Comparison of ENCODE assay signal across 30 mouse cellular contexts in genomic region chr6:140782524-140782923, GRCm38 (mm10). TPM values are rescaled to one million over a fixed set of nuclear protein-coding genes. Genes with fewer than 3 reads are reported as not detected.
DNase-seq lines count a peak whose midpoint lies in the region; ATAC-seq lines count a peak whose summit lies in the region.
"Had no signal": no experiment of that assay in that cellular context is flagged by ENCODE, and none has a peak within 500 bp of the region (broad histone marks: within the 10 kb centered on the region; RNA-seq: fewer than 3 reads in every experiment).

No protein-coding gene starts in this region.

- ATAC-seq in heart, embryonic 14.5 days (ENCODE audit: insufficient number of reproducible peaks, insufficient read depth, low FRiP score, low read depth), result peak; percentile 54; the same call in 1 of the 2 replicates
- ATAC-seq in liver, embryonic 11.5 days (replicated peaks; ENCODE audit: low FRiP score), result 0 out of 2 replicates have a peak, but pooled peaks have one; percentile 36
- 0 out of 2 replicates have a peak, but pooled peaks have one; percentile 15 for ATAC-seq in embryonic facial prominence, embryonic 12.5 days (ENCODE audit: insufficient number of reproducible peaks, insufficient read depth, low FRiP score, low TSS enrichment)
- peak; percentile 65; the same call in 1 of the 2 replicates for ATAC-seq in midbrain, embryonic 13.5 days
- ATAC-seq: CD4-positive, CD25-positive, alpha-beta regulatory T cell, adult 4 months; intestine, postnatal 0 days; liver, embryonic 12.5 days had no signal

- H3K4me3 ChIP-seq in heart, embryonic 14.5 days (ENCODE audit: control insufficient read depth in 1 of 2, insufficient read depth in 1 of 2, low read depth in 1 of 2, low read length in 2 of 2), result no peak overlapping the region
- H3K4me3 ChIP-seq in liver, embryonic 11.5 days (ENCODE audit: low read depth, low read length), result no peak overlapping the region
- H3K4me3 ChIP-seq in embryonic facial prominence, embryonic 12.5 days, result no peak overlapping the region
- no peak overlapping the region for H3K4me3 ChIP-seq in midbrain, embryonic 13.5 days (replicated peaks)
- H3K4me3 ChIP-seq: erythroblast, embryonic 14.5 days; forebrain, embryonic 12.5 days; gastrocnemius, adult 2 months; left cerebral cortex, adult 2 months; liver, embryonic 12.5 days; myocyte; neural tube, embryonic 13.5 days had no signal

- H3K9ac ChIP-seq in heart, embryonic 14.5 days (ENCODE audit: low read length), result no peak overlapping the region
- H3K9ac ChIP-seq in liver, embryonic 11.5 days (ENCODE audit: low read depth, low read length), result no peak overlapping the region
- H3K9ac ChIP-seq in embryonic facial prominence, embryonic 12.5 days, result no peak overlapping the region
- H3K9ac ChIP-seq in midbrain, embryonic 13.5 days (replicated peaks), result no peak overlapping the region
- H3K9ac ChIP-seq: forebrain, embryonic 12.5 days; liver, embryonic 12.5 days; neural tube, embryonic 13.5 days had no signal

- H3K4me2 ChIP-seq in heart, embryonic 14.5 days (ENCODE audit: low read length), result no peak overlapping the region
- H3K4me2 ChIP-seq in liver, embryonic 11.5 days, result no peak overlapping the region
- no peak overlapping the region for H3K4me2 ChIP-seq in embryonic facial prominence, embryonic 12.5 days (replicated peaks)
- H3K4me2 ChIP-seq in midbrain, embryonic 13.5 days (replicated peaks), result no peak overlapping the region
- H3K4me2 ChIP-seq: forebrain, embryonic 12.5 days; liver, embryonic 12.5 days; neural tube, embryonic 13.5 days had no signal

- H3K36me3 ChIP-seq in heart, embryonic 14.5 days (ENCODE audit: control insufficient read depth, insufficient read depth, low read length), result no peaks in the 10 kb centered on the region
- no peaks in the 10 kb centered on the region for H3K36me3 ChIP-seq in liver, embryonic 11.5 days (ENCODE audit: control insufficient read depth, insufficient read depth, low read length)
- no peaks in the 10 kb centered on the region for H3K36me3 ChIP-seq in embryonic facial prominence, embryonic 12.5 days
- no peaks in the 10 kb centered on the region for H3K36me3 ChIP-seq in midbrain, embryonic 13.5 days
- H3K36me3 ChIP-seq: forebrain, embryonic 12.5 days; liver, embryonic 12.5 days; neural tube, embryonic 13.5 days had no signal

- H3K4me1 ChIP-seq in heart, embryonic 14.5 days (ENCODE audit: control insufficient read depth in 2 of 2, insufficient read depth in 2 of 2, low read length in 2 of 2), result no peaks in the 10 kb centered on the region
- H3K4me1 ChIP-seq in liver, embryonic 11.5 days (replicated peaks; ENCODE audit: control insufficient read depth, insufficient read depth, low read length), result no peaks in the 10 kb centered on the region
- peaks cover 6% of the 10 kb centered on the region; the same call in 1 of the 2 replicates for H3K4me1 ChIP-seq in embryonic facial prominence, embryonic 12.5 days
- no peaks in the 10 kb centered on the region for H3K4me1 ChIP-seq in midbrain, embryonic 13.5 days (replicated peaks)
- H3K4me1 ChIP-seq: forebrain, embryonic 12.5 days; liver, embryonic 12.5 days; neural tube, embryonic 13.5 days had no signal

- H3K9me3 ChIP-seq in heart, embryonic 14.5 days (ENCODE audit: control insufficient read depth, low read length), result no peaks in the 10 kb centered on the region
- no peaks in the 10 kb centered on the region for H3K9me3 ChIP-seq in liver, embryonic 11.5 days (ENCODE audit: control insufficient read depth, low read length)
- H3K9me3 ChIP-seq in embryonic facial prominence, embryonic 12.5 days, result no peaks in the 10 kb centered on the region
- H3K9me3 ChIP-seq in midbrain, embryonic 13.5 days, result no peaks in the 10 kb centered on the region
- H3K9me3 ChIP-seq: forebrain, embryonic 12.5 days; liver, embryonic 12.5 days; neural tube, embryonic 13.5 days had no signal

- 85% methylated on average over 6 of the region's 6 CpGs for WGBS in heart, embryonic 14.5 days
- whole genome bisulfite sequencing in liver, embryonic 11.5 days, result 92% methylated on average over 6 of the region's 6 CpGs
- WGBS in embryonic facial prominence, embryonic 12.5 days, result 96% methylated on average over 6 of the region's 6 CpGs
- 95% methylated on average over 6 of the region's 6 CpGs for WGBS in midbrain, embryonic 13.5 days

- H3K27ac ChIP-seq in heart, embryonic 14.5 days (replicated peaks in 1 of 2; ENCODE audit: control insufficient read depth in 1 of 2, insufficient read depth in 1 of 2, low read depth in 2 of 2, low read length in 2 of 2), result no peak overlapping the region
- no peak overlapping the region for H3K27ac ChIP-seq in liver, embryonic 11.5 days (ENCODE audit: low read depth, low read length)
- no peak overlapping the region for H3K27ac ChIP-seq in embryonic facial prominence, embryonic 12.5 days
- no peak overlapping the region for H3K27ac ChIP-seq in midbrain, embryonic 13.5 days
- H3K27ac ChIP-seq: forebrain, embryonic 12.5 days; gastrocnemius, adult 2 months; left cerebral cortex, adult 2 months; liver, embryonic 12.5 days; neural tube, embryonic 13.5 days had no signal

- H3K27me3 ChIP-seq in heart, embryonic 14.5 days (ENCODE audit: control insufficient read depth, insufficient read depth, low read length), result no peaks in the 10 kb centered on the region
- H3K27me3 ChIP-seq in liver, embryonic 11.5 days (replicated peaks; ENCODE audit: control insufficient read depth, insufficient read depth, low read length), result no peaks in the 10 kb centered on the region
- H3K27me3 ChIP-seq in embryonic facial prominence, embryonic 12.5 days, result no peaks in the 10 kb centered on the region
- no peaks in the 10 kb centered on the region for H3K27me3 ChIP-seq in midbrain, embryonic 13.5 days
- H3K27me3 ChIP-seq: forebrain, embryonic 12.5 days; liver, embryonic 12.5 days; neural tube, embryonic 13.5 days had no signal

- intact Hi-C loops in heart, postnatal 14 days (cut with DNase I), result no loop called here

- no peak for DNase-seq in heart, postnatal 14 days
- DNase-seq in liver, embryonic 11.5 days (ENCODE audit: low spot score), result no peak
- DNase-seq in liver, result no peak
- DNase-seq in lung, postnatal 36 days, result no peak
- DNase-seq in lung, postnatal 10 days, result no peak
- DNase-seq: adrenal gland, postnatal 36 days; cerebellum, adult 9-11 months; gastrocnemius, adult 2 months; kidney, postnatal 4 days; lung, adult 18-20 months; lung, postnatal 14 days; thymus, postnatal 25 days had no signal

RNA-seq across cellular contexts. Expression of gene Gm11077, which starts 53.4 kb away (rescaled TPM):
- not detected in 2 replicates for polyA plus RNA-seq in heart, embryonic 14.5 days (2014; fragmentation: Nextera tagmentation; extraction: Ambion mirVana)
- not detected for total RNA-seq in heart, postnatal 14 days (2021)
- polyA plus RNA-seq in liver, embryonic 11.5 days (2014; fragmentation: Nextera tagmentation; extraction: Ambion mirVana), result not detected in 2 replicates
- not detected in 2 replicates for polyA plus RNA-seq in embryonic facial prominence, embryonic 12.5 days (2016; fragmentation: Nextera tagmentation; extraction: Ambion mirVana)
- polyA plus RNA-seq in midbrain, embryonic 13.5 days (2015; fragmentation: Nextera tagmentation; extraction: Ambion mirVana), result not detected in 2 replicates
- total RNA-seq: adrenal gland, postnatal 36 days; common myeloid progenitor, adult 5-6 weeks; gastrocnemius, adult 2 months; gastrocnemius, postnatal 4 days; left cerebral cortex, adult 2 months; left cerebral cortex, postnatal 36 days; megakaryocyte-erythroid progenitor cell, adult 5-6 weeks had no signal
- polyA plus RNA-seq: CD4-positive, CD25-positive, alpha-beta regulatory T cell, adult 4 months; erythroblast, embryonic 14.5 days; forebrain, embryonic 12.5 days; heart, postnatal 0 days; intestine, postnatal 0 days; kidney, embryonic 14.5 days; liver, embryonic 12.5 days; myocyte; neural tube, embryonic 13.5 days; spleen, adult 2 months had no signal

Comparison
In these comparisons a context has a peak if more than half of its experiments do, and no peak if none do; other contexts are left out.
1. ATAC-seq: peak in every context shown above with its lines; median percentile 65 in midbrain, embryonic 13.5 days; 54 in heart, embryonic 14.5 days; 36 in liver, embryonic 11.5 days; 15 in embryonic facial prominence, embryonic 12.5 days.